Mouse (Mus musculus) left cerebral cortex, postnatal 14 days (tissue): ENCODE results near the gene Gm20890. TPM values are rescaled to one million over a fixed set of nuclear protein-coding genes. Genes with fewer than 3 reads are reported as not detected.
"Not testable (repeated sequence)": the region's sequence is repeated elsewhere in the genome, so short reads cannot be mapped to it uniquely, and the experiment has no call there.

Experiments
- DNase-seq, 2 experiments: peaks; one replicate each; pipeline ENCODE4 v3.0.0; 2021 to 2022; ENCODE audit warnings: low spot score in 2 of 2, mixed read lengths in 1 of 2
- intact Hi-C: fragments of 180-260 bp; cut with DNase I; formaldehyde crosslinking; loops from one replicate; pipeline ENCODE4 v1.15.1; 2025
- long read RNA-seq, 2 experiments: library from polyadenylated mRNA; stranded (forward); transcript quantifications; one replicate each; pipeline ENCODE4 v2.0.0; 2021
- total RNA-seq, 2 experiments: library from RNA; stranded (reverse); gene quantifications; 2 replicates each; pipeline ENCODE4 v1.2.3; 2021

The Gm20890 gene
- total RNA-seq, result not detected
- long read RNA-seq, experiment 1, result 0 reads
- long read RNA-seq, experiment 2, result 0 reads

GRCm38 (mm10) chrY:26776699-26777098, at the start of gene Gm20890:
Gene Gm20890, minus strand, starts transcription at chrY:26776799.
- intact Hi-C loops, result not testable (repeated sequence)

More at GRCm38 (mm10) chrY:26776699-26777098, at the start of gene Gm20890:
- not testable (repeated sequence) for DNase-seq
